Mouse (Mus musculus) spleen, adult 2 months (tissue): ENCODE measurements at regions not wholly inside any gene's neighbourhood (a gene's known extent, or its start where the extent isn't known, plus 50 kb on each side); places are given as distances from the start of the nearest gene placed in this dataset.
A peak's percentile ranks its signal among the peaks of the same experiment; 100 is the strongest.

Source experiments
- DNase-seq, 2 experiments: peaks; one replicate each; pipeline versions ENCODE4 v3.0.0 to v3.0.0-alpha.2; 2012 to 2021; ENCODE audit warnings: low spot score in 2 of 2, low read depth in 1 of 2
- H3K27ac ChIP-seq: fragments of 200-500 bp; 2 replicates; pipeline ENCODE4 v1.5.1; 2012; ENCODE audit warnings: low read length, inconsistent platforms; ENCODE audit not compliant: insufficient read depth
- H3K27me3 ChIP-seq: fragments of 200-500 bp; 2 replicates; pipeline ENCODE4 v1.6.1; 2012; ENCODE audit warnings: mild to moderate bottlenecking, moderate library complexity, low read length, inconsistent platforms; ENCODE audit not compliant: control insufficient read depth, insufficient read depth
- H3K36me3 ChIP-seq: fragments of 200-500 bp; 2 replicates; pipeline ENCODE4 v1.6.1; 2012; ENCODE audit warnings: mild to moderate bottlenecking, low read length, inconsistent platforms; ENCODE audit not compliant: control insufficient read depth, insufficient read depth
- H3K4me1 ChIP-seq: fragments of 200-500 bp; 2 replicates; pipeline ENCODE4 v1.6.1; 2011; ENCODE audit warnings: inconsistent platforms; ENCODE audit not compliant: control insufficient read depth, insufficient read depth, insufficient read length
- H3K4me3 ChIP-seq: fragments of 200-500 bp; 2 replicates; pipeline ENCODE4 v1.5.1; 2011; ENCODE audit warnings: mild to moderate bottlenecking, inconsistent platforms; ENCODE audit not compliant: insufficient read depth, insufficient read length; ENCODE audit errors: extremely low read depth
- CTCF ChIP-seq: fragments of 200-500 bp; IDR thresholded peaks from 2 replicates; pipeline ENCODE4 v1.5.1; 2011; ENCODE audit warnings: mild to moderate bottlenecking, inconsistent platforms; ENCODE audit not compliant: insufficient read depth, insufficient read length, insufficient replicate concordance; ENCODE audit errors: extremely low read depth
- POLR2A ChIP-seq: fragments of 200-500 bp; IDR thresholded peaks from 2 replicates; pipeline ENCODE4 v1.6.1; 2011; ENCODE audit warnings: low read depth, low read length, inconsistent platforms
- WGBS: fragments of 180-500 bp; shearing (Covaris S2); methylation state at CpG from one replicate; pipeline ENCODE4 v1.1.7; 2018; 5-methylcytosine and 5-hydroxymethylcytosine counted together

DNA sequence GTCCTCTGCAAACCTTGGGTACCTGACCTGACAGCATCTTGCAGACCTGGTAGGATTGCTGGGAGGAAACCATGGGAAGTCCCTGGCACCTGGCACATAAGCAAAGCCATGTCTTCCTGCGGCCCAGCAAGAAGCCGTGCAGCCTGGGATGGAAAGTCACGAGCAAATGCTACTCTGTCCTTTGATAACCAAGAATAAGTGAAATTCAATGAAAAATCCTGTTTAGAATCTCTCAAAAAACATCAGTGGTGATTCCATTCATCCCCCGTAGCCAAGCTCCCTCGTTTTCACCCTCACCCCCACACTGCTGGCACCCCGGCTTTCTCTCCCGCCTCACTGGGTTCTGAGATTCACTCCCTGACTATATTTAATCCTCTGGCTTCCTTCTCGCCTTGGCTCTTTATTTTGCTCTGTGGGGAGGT is 188.2 kb upstream of the Rpl38 start:
- H3K4me1 ChIP-seq = no peaks in the 10 kb centered on the region
- TF ChIP-seq POLR2A (no peak), CTCF (no peak)
- no peak overlapping the region for H3K27ac ChIP-seq
- no peaks in the 10 kb centered on the region for H3K36me3 ChIP-seq
- no peak overlapping the region for H3K4me3 ChIP-seq
- 88% methylated on average over 8 of the region's 8 CpGs for WGBS
- no peaks in the 10 kb centered on the region for H3K27me3 ChIP-seq
- no peak for DNase-seq

DNA sequence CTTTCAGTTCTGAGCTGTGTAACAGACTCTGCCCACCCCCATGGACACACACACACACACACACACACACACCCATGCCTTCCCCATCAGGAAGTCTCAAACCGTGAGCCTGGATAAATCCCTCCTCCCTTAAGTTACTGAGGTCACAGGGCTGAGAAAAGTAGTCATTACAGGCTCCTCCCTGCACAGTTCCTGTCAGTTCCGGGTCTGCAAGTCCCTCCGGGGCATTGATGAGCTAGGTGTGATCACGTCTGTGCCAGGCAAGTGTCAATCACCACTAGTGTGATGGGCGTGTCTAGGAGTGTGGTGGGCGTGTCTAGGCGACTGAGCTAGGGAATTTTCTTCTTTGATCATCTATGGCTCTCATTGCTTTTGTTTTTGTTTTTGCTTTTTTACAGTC is 189.6 kb upstream of the Rpl38 start:
- H3K27ac ChIP-seq = no peak overlapping the region
- DNase-seq = no peak
- H3K4me1 ChIP-seq = no peaks in the 10 kb centered on the region
- no peak overlapping the region for H3K4me3 ChIP-seq
- no peaks in the 10 kb centered on the region for H3K36me3 ChIP-seq
- WGBS = 21% methylated on average over 7 of the region's 7 CpGs
- H3K27me3 ChIP-seq = no peaks in the 10 kb centered on the region
- TF ChIP-seq CTCF = no peak

DNA sequence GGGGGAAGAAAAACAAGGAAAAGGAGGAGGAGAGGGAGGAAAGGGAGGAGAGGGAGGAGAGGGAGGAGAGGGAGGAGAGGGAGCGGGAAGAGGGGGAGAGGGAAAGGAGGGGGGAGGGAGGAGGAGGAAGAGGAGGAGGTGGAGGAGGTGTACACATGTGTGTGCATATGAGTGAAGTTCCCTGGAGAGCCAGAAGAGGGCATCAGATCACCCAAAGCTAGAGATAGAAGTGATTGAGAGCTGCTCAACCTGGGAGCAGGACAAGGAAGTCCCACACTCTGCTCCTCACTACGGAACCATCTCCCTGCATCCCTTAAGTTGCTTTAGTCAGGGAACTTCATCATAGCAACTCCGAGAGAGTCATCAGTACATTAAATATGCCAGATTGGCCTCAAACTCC is 191.0 kb upstream of the Rpl38 start:
- Histone ChIP-seq H3K4me1 (no peaks in the 10 kb centered on the region), H3K36me3 (no peaks in the 10 kb centered on the region), H3K4me3 (no peak overlapping the region), H3K27ac (no peak overlapping the region), H3K27me3 (no peaks in the 10 kb centered on the region)
- 65% methylated on average over 3 of the region's 3 CpGs for WGBS
- peak; percentile 5; the same call in 1 of the 2 replicates for TF ChIP-seq CTCF
- no peak for TF ChIP-seq POLR2A
- no peak for DNase-seq

DNA sequence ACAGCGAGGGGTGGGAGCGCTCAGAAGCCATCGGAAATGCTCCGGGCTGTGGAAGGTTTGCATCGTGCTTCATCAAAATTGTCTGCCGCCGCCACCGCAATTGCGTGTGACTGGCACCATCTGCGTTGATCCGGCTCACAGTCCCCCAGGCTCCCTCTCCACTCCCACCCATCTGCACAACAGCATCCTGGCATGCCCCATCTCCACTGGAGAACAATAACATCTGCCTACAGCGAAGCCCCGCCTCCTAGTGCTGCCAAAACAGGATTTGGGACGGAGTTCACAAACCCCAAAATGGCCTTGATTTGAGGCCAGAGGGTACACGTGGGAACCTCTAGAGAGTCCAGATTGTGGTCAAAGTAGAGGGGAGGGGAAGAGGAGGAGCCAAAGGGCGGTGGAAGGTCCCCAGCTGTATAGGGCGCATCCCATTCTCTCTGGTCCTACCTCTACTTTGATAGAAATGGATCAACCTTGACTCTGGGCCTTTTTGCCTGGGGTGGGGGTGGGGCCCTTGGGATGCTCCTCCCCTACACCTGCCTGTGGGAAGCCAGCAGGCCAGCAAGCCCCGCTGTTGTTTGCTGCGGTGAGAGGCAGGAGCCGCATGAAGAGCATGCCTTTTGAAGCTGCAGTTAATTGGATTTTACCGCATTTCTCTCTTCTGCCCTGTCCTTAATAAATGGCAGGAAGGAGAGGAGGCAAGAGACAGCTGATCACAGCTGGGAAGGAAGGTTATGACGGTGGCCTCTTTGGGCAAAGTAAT is 195.6 kb upstream of the Rpl38 start:
- 50% methylated on average over 22 of the region's 22 CpGs for WGBS
- Histone ChIP-seq H3K4me3 (no peak overlapping the region), H3K27ac (no peak overlapping the region), H3K36me3 (no peaks in the 10 kb centered on the region), H3K27me3 (no peaks in the 10 kb centered on the region), H3K4me1 (no peaks in the 10 kb centered on the region)
- no peak for TF ChIP-seq POLR2A
- TF ChIP-seq CTCF = no peak
- DNase-seq = no peak

DNA sequence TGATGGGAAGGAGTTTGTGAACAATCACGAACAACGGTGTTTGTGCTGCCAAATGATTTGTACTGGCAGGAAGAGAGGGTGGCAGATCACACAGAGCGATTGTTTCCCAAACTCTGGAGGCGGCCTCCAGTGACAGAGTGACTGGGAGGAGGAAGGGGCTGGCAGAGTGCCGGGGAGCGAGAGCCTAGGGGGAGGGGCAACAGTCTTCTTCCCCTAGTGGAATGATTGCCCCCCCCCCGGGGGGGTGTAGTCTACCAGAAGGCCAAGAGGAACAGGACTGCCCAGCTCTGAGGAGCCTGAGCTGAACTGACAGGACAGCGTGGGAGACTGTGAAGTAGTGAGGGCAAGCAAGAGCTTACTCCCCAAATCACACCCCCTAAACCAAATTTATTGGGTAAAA is 199.9 kb upstream of the Rpl38 start:
- no peak overlapping the region for H3K4me3 ChIP-seq
- H3K4me1 ChIP-seq = no peaks in the 10 kb centered on the region
- 2% methylated on average over 8 of the region's 8 CpGs for WGBS
- H3K27ac ChIP-seq = no peak overlapping the region
- TF ChIP-seq CTCF (no peak), POLR2A (no peak)
- H3K27me3 ChIP-seq = no peaks in the 10 kb centered on the region
- no peaks in the 10 kb centered on the region for H3K36me3 ChIP-seq
- peak in 1 of 2 experiments; percentile 8 for DNase-seq

DNA sequence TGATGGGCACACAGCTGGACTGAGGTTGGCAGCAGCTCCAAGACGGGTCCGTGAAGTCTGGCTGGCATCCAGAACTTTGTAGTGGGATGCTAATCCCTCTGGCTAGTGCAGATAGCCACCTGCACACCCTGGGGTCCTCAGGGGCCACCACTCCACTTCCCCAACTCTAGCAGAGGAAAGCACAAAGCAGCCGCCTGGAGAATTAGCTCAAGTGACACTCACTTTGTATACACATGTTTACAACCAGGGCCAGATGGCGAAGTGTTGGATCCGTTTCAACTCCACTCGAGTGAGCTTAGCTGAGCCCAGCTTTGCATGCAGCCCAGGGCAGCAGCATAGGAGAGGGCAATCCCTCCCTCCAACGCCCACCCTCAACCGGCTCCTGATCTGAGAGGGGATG is 200.5 kb upstream of the Rpl38 start:
- 10% methylated on average over 8 of the region's 8 CpGs for WGBS
- TF ChIP-seq POLR2A (no peak), CTCF (no peak)
- Histone ChIP-seq H3K27ac (no peak overlapping the region), H3K36me3 (no peaks in the 10 kb centered on the region), H3K4me3 (no peak overlapping the region), H3K27me3 (no peaks in the 10 kb centered on the region), H3K4me1 (no peaks in the 10 kb centered on the region)
- DNase-seq = no peak

DNA sequence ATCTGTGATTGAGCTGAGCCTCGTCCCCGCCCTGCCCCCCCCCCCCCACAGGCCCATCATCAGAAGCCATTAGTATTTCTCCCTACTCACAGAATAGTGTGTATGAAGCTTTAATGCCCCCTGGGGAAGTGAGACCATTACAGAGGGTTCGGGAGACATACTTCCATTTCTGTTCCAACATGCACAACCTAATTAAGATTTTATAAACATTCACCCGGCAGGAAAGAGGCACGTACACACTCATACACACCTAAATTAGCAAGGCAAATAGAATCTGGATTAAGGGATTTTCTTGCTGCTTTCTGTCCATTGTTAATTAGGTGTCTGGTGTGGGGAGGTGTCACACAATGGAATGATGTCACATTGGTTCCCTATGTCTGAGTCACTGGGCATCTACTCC is 202.8 kb upstream of the Rpl38 start:
- H3K27ac ChIP-seq = no peak overlapping the region
- H3K4me3 ChIP-seq = no peak overlapping the region
- no peaks in the 10 kb centered on the region for H3K4me1 ChIP-seq
- no peaks in the 10 kb centered on the region for H3K27me3 ChIP-seq
- TF ChIP-seq POLR2A (no peak), CTCF (no peak)
- no peak for DNase-seq
- H3K36me3 ChIP-seq = no peaks in the 10 kb centered on the region
- 65% methylated on average over 5 of the region's 5 CpGs for WGBS
